Mouse (Mus musculus) embryonic facial prominence, embryonic 14.5 days (tissue): ENCODE results near the gene Tanc2. TPM values are rescaled to one million over a fixed set of nuclear protein-coding genes. Genes with fewer than 3 reads are reported as not detected.
A peak's percentile ranks its signal among the peaks of the same experiment; 100 is the strongest.

Experiments
- ATAC-seq: fragments of 200-750 bp; cut with Nextera tagmentation; 2 replicates; pipeline ENCODE4 v1.8.0; 2017; ENCODE audit warnings: low read depth, moderate number of reproducible peaks, moderate TSS enrichment
- DNase-seq: peaks from one replicate; pipeline ENCODE4 v3.0.0-alpha.2; 2015; ENCODE audit warnings: low spot score
- H3K27ac ChIP-seq: fragments of 300-500 bp; sonication (generic); replicated peaks from 2 replicates; pipeline ENCODE4 v1.5.1; 2014; ENCODE audit warnings: low read depth, mild to moderate bottlenecking, low read length, moderate library complexity
- H3K27me3 ChIP-seq: fragments of 300-500 bp; sonication (generic); replicated peaks from 2 replicates; pipeline ENCODE4 v1.6.1; 2014; ENCODE audit warnings: low read length; ENCODE audit not compliant: control insufficient read depth, insufficient read depth
- H3K36me3 ChIP-seq: fragments of 300-500 bp; sonication (generic); 2 replicates; pipeline ENCODE4 v1.6.1; 2014; ENCODE audit warnings: low read length, mixed read lengths; ENCODE audit not compliant: control insufficient read depth, insufficient read depth
- H3K4me1 ChIP-seq: fragments of 300-500 bp; sonication (generic); 2 replicates; pipeline ENCODE4 v1.6.1; 2014; ENCODE audit warnings: antibody characterized with exemption, low read length; ENCODE audit not compliant: control insufficient read depth, insufficient read depth
- H3K4me2 ChIP-seq: fragments of 300-500 bp; sonication (generic); 2 replicates; pipeline ENCODE4 v1.6.1; 2014; ENCODE audit warnings: low read depth, mild to moderate bottlenecking, low read length, moderate library complexity, mixed read lengths
- H3K4me3 ChIP-seq: fragments of 300-500 bp; sonication (generic); 2 replicates; pipeline ENCODE4 v1.5.1; 2014; ENCODE audit warnings: low read depth, mild to moderate bottlenecking, low read length
- H3K9ac ChIP-seq: fragments of 300-500 bp; sonication (generic); 2 replicates; pipeline ENCODE4 v1.6.1; 2014; ENCODE audit warnings: low read depth, mild to moderate bottlenecking, low read length, moderate library complexity, mixed read lengths
- H3K9me3 ChIP-seq: fragments of 300-500 bp; sonication (generic); 2 replicates; pipeline ENCODE4 v1.6.1; 2016; ENCODE audit warnings: low read length; ENCODE audit not compliant: control insufficient read depth
- WGBS: fragments of 180-500 bp; shearing (Covaris S2); extraction: QIAGEN DNeasy Blood & Tissue Kit; methylation state at CpG from one replicate; pipeline ENCODE4 v1.1.7; 2014; 5-methylcytosine and 5-hydroxymethylcytosine counted together
- polyA plus RNA-seq: library from polyadenylated mRNA; unstranded; fragments of >200 nt; fragmentation: Nextera tagmentation; extraction: Ambion mirVana; gene quantifications from 2 replicates; pipeline ENCODE4 v1.2.1, GENCODE M21; 2014

The Tanc2 gene
- polyA plus RNA-seq, 1 experiment from 2014 or later = 13.7 TPM

DNA sequence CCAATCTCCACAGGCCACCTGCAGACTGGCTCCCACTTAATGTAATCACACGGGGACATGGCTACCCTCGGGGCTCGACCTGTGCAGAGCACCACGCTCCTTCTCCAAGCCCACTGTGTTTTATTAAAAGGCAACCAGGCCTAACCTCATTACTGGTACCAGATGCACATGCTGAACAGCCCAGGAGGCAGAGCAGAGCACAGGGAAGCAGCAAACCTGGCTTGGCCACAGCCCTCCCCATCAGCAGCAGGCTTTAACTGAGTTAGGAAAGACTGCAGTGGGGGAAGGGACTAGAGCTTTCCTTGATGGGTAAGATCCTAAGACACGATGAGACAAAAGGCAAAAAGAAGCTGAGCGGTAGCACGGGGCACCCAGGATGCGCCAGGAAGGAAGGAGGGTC is 352.2 kb downstream of the Tanc2 start:
- Histone ChIP-seq H3K9me3 (no peaks in the 10 kb centered on the region), H3K27ac (no peak overlapping the region), H3K27me3 (peaks cover 22% of the 10 kb centered on the region), H3K4me3 (no peak overlapping the region), H3K36me3 (no peaks in the 10 kb centered on the region), H3K4me1 (peaks cover 6% of the 10 kb centered on the region; the same call in 1 of the 2 replicates), H3K4me2 (no peak overlapping the region), H3K9ac (no peak overlapping the region)
- no peak for ATAC-seq
- 54% methylated on average over 8 of the region's 8 CpGs for WGBS
- DNase-seq = no peak

DNA sequence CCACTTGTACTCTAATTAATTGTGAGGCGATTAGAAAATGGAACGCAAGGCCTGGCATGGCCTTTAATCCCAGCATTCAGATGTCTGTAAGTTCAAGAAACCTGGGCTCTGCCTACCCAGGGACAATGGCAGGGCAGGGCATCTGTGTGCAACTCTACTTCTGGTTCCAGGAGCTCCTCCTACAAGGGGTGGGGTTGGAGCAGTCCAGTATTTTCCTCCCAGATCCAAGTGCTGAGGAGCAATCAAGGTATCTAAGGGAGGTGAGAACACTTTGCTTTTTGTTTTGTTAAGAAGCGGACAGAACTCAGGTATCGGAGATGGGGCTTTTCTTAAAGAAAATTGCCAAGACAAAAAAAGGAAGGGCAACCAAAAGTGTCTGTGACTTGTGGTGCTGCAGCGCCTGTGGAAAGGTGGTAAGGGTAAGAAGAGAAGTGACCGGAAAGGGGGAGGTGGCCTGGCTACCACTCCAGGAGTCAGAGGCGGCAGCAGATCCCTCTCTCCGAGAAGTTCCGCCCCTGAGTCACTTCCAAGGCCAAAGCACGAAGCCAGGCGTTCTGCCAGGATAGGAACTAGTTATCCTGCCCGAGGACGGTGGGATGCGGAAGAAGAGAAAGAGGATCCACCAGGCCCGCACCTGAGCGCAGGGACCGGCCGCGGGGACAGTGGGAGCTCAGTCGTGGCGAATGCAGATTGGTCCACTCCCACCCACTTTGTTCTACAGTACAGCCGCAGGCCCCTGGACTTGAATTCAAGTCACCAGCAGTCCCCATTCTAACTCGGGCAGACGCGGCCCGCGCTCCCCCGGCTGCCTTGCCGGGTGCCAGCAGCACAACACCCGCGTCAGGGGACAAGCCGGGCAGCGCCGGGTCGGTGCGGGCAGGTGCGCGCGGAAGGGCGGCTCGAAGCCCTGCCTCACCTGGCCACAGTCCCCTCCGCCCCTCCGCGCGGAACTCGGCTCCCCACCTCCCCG is 353.6 kb downstream of the Tanc2 start:
- WGBS = 14% methylated on average over 19 of the region's 47 CpGs
- peaks cover 22% of the 10 kb centered on the region for H3K27me3 ChIP-seq
- DNase-seq = peak; percentile 61

DNA sequence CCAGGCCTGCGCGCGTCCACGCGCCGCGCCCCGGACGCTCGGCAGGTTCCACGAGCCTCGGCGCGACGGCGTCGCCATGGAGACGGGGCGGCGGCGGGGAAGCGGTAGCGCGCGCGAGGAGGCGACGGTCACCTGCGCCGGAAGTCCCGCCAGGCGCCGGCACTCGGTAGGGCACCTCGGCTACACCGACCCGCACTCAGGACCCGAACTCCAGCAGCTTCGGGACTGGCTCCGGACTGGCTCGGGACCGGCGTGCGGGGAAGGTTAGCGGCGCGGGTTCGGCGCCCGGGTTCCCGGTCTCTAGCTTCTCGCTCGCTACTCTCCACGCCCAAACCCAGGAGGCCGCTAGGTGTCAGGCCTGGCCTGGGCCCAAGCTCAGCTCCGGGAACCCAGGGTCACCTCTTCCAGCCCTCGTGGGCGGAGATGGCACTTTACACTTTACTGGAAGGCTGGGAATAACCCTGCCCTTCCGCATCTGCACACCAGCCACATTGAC is 354.4 kb downstream of the Tanc2 start:
- Histone ChIP-seq H3K4me3 (peak overlapping the region; percentile 60), H3K36me3 (no peaks in the 10 kb centered on the region), H3K9me3 (no peaks in the 10 kb centered on the region), H3K4me1 (peaks cover 6% of the 10 kb centered on the region; the same call in 1 of the 2 replicates), H3K27ac (peak overlapping the region; percentile 55), H3K4me2 (peak overlapping the region; percentile 95), H3K9ac (peak overlapping the region; percentile 62), H3K27me3 (peaks cover 22% of the 10 kb centered on the region)
- peak; percentile 65 for ATAC-seq
- WGBS = 3% methylated on average over 18 of the region's 59 CpGs
- peak; percentile 58 for DNase-seq

More for the DNA sequence above, 353.6 kb downstream of the Tanc2 start:
- peak overlapping the region; percentile 55 for H3K27ac ChIP-seq
- peak; percentile 71 for ATAC-seq
- H3K4me1 ChIP-seq = peaks cover 6% of the 10 kb centered on the region; the same call in 1 of the 2 replicates
- peak overlapping the region; percentile 95 for H3K4me2 ChIP-seq
- H3K4me3 ChIP-seq = peak overlapping the region; percentile 60
- no peaks in the 10 kb centered on the region for H3K9me3 ChIP-seq
- H3K36me3 ChIP-seq = no peaks in the 10 kb centered on the region
- peak overlapping the region; percentile 62 for H3K9ac ChIP-seq

DNA sequence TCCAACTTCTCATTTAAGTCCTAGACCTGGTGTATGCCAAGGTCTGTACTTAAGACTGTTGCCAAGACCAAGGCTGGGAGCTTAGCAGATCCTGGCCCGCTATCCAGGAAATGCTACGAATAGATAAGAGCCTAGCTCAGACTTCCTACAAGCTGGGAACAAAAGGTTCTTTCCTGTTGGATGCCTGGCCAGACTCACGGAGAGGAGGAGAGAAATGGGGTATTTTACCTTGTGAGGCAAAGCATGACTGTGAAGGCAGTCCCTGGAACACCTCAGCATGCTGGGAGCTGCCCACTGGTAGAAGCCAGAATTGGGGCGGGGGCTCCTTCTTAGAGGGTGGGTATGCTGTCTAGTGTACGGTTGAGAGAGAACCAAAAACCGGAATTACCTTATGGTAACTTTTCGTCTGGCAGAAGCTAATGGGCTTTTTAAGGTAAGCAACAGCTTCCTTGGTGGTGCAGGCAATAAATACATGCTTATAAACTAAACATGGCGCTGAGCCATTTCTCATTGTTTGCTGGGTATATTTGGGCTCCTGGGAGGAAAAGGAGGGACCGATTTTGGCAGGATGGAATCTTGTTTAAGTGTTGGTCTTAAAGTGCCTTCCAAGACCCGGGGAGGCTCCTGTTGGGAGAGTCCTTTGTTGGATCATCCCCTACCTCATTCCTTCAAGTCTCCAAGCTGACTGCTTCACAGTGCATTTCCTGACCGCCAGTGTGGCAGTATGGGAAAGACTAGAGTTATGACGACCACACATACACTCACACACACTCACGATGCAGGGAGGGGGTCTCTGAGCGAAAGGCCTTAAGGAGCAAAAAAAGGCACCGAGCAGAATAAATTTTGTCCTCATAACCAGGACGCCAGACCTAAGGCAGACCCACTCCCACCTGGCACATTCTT is 355.2 kb downstream of the Tanc2 start:
- no peaks in the 10 kb centered on the region for H3K36me3 ChIP-seq
- H3K4me2 ChIP-seq = peak overlapping the region; percentile 95
- WGBS = 73% methylated on average over 16 of the region's 16 CpGs
- H3K4me3 ChIP-seq = peak overlapping the region; percentile 60
- H3K9me3 ChIP-seq = no peaks in the 10 kb centered on the region
- H3K27ac ChIP-seq = peak overlapping the region; percentile 55
- no peak for ATAC-seq
- peak; percentile 63 for DNase-seq
- H3K9ac ChIP-seq = 0 out of 2 replicates have a peak overlapping the region, but pooled peaks have one; percentile 25
- peaks cover 6% of the 10 kb centered on the region; the same call in 1 of the 2 replicates for H3K4me1 ChIP-seq
- peaks cover 22% of the 10 kb centered on the region for H3K27me3 ChIP-seq

DNA sequence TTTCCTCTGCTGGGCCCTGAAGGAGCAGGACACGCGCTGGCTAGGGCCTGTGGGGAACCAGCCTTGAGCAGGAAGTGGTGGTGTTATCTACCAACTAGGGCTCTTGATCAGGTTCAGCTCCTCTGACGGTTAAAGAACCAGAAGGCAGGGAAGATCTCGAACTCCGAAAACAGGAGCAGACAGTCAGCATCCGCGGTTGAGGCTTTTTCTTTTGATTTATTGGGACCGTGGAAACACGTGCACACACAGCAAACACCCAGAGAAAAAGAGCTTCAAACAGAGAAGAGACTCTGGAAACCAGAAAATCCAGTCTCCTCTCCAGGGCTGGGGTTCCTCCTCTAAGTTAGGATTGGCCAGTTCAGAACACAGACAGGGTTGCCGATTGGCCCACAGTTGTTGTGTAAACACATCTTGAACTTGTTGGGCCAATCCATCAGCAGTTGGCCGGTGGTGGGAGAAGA is 356.9 kb downstream of the Tanc2 start:
- DNase-seq (peak; percentile 80), ATAC-seq (peak; percentile 42; the same call in 1 of the 2 replicates)
- Histone ChIP-seq H3K27ac (peak overlapping the region; percentile 54; the same call in 1 of the 2 replicates), H3K4me2 (no peak overlapping the region), H3K9ac (no peak overlapping the region), H3K4me1 (peaks cover 9% of the 10 kb centered on the region; the same call in 1 of the 2 replicates), H3K9me3 (no peaks in the 10 kb centered on the region), H3K27me3 (peaks cover 22% of the 10 kb centered on the region), H3K36me3 (no peaks in the 10 kb centered on the region), H3K4me3 (no peak overlapping the region)
- WGBS = 32% methylated on average over 11 of the region's 11 CpGs

DNA sequence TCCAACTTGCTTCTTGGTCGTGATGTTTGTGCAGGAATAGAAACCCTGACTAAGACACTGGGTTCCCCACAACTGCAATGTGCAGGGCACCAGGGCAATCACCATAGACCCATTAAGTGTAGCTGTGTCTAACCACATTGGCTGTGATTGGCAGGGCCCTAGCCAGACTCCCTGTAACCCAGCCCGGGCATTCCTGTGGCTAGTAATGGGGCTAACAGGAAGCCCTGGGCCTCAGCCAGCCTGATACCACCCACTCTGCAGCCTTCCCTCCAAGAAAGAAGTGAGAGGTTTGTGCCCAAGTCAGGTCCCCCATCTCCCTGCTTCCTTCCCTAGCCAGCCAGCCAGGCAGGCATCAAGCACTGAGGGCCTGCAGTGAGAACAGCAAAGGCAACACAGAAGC is 358.5 kb downstream of the Tanc2 start:
- Histone ChIP-seq H3K27ac (no peak overlapping the region), H3K4me2 (no peak overlapping the region), H3K4me1 (peaks cover 9% of the 10 kb centered on the region; the same call in 1 of the 2 replicates), H3K27me3 (peaks cover 16% of the 10 kb centered on the region), H3K9ac (no peak overlapping the region), H3K9me3 (no peaks in the 10 kb centered on the region), H3K4me3 (no peak overlapping the region), H3K36me3 (no peaks in the 10 kb centered on the region)
- ATAC-seq = no peak
- WGBS = 61% methylated on average over 2 of the region's 2 CpGs
- peak; percentile 9 for DNase-seq

DNA sequence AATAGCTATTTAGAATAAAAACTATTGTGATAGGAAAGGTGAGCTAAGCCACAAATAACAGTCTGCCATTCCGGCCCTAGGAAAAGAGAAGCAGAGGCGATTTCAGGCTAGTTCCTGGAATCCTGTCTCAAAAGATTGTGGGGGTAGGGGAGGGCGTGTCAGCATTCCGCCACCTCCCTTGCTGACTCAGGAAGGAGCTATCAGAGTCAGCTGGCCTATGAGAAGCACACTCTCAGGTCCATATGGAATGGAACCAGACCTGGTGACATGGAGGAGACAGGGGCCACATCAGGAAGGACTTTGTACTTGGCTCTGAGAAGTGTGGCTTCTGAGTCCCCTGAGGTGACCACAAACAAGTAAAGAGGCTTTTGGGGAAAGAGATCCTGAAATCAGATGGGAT is 360.7 kb downstream of the Tanc2 start:
- 62% methylated on average over 4 of the region's 4 CpGs for WGBS
- Histone ChIP-seq H3K27ac (no peak overlapping the region), H3K36me3 (no peaks in the 10 kb centered on the region), H3K4me2 (no peak overlapping the region), H3K9me3 (no peaks in the 10 kb centered on the region), H3K27me3 (no peaks in the 10 kb centered on the region), H3K4me1 (peaks cover 2% of the 10 kb centered on the region; the same call in 1 of the 2 replicates), H3K4me3 (no peak overlapping the region), H3K9ac (no peak overlapping the region)
- no peak for ATAC-seq
- DNase-seq = no peak

DNA sequence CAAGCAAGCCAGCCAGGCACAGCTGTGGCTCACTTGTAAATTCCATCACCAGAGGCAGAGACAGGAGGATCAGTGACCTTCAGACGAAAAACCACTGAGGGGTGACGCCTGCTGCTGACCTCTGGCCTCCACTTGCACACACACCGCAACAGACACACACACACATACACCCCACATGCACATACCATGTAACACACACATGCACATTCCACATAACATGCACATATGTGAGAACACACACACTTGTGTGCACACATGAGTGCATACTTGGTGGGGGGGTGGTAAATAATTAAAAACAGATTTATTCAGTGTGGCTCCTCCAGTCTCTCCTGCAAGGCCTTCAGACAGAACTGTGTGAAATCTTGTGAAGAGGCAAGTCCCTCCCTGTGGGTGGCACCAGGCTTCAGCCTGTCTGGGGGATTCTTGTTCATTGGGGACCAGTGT is 361.8 kb downstream of the Tanc2 start:
- no peak overlapping the region for H3K4me3 ChIP-seq
- H3K9me3 ChIP-seq = no peaks in the 10 kb centered on the region
- WGBS = 19% methylated on average over 3 of the region's 3 CpGs
- no peak overlapping the region for H3K27ac ChIP-seq
- no peak overlapping the region for H3K9ac ChIP-seq
- H3K36me3 ChIP-seq = no peaks in the 10 kb centered on the region
- no peak for ATAC-seq
- no peak overlapping the region for H3K4me2 ChIP-seq
- no peaks in the 10 kb centered on the region for H3K27me3 ChIP-seq
- peak; percentile 10 for DNase-seq
- peaks cover 2% of the 10 kb centered on the region; the same call in 1 of the 2 replicates for H3K4me1 ChIP-seq
